10 mouse cellular contexts compared by ENCODE assay signal in the genomic region with DNA sequence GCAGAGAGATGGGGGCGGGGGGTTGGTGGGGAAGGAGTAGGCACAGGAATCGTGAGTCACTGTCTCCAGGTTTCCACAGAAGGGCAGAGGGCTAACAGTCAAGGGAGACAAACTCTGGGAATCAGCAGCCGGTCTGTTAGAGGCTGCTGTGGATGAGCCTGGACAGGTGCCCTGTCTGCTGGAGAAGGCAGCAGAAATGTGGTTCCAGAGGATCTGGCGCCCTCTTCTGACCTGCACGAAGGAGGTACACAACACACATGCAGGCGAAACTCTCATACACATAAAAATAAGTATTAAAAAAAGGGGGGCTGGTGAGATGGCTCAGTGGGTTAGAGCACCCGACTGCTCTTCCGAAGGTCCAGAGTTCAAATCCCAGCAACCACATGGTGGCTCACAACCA. TPM values are rescaled to one million over a fixed set of nuclear protein-coding genes. Genes with fewer than 3 reads are reported as not detected.
DNase-seq lines count a peak whose midpoint lies in the region; ATAC-seq lines count a peak whose summit lies in the region.
"Had no signal": no experiment of that assay in that cellular context is flagged by ENCODE, and none has a peak within 500 bp of the region (broad histone marks: within the 10 kb centered on the region; RNA-seq: fewer than 3 reads in every experiment).

No protein-coding gene starts in this region.

- no peak overlapping the region for H3K9ac ChIP-seq in heart, embryonic 11.5 days (ENCODE audit: low read depth, low read length)

- no peaks in the 10 kb centered on the region for H3K4me1 ChIP-seq in heart, embryonic 11.5 days (ENCODE audit: control insufficient read depth, insufficient read depth, low read length)

- ATAC-seq in heart, embryonic 11.5 days (replicated peaks; ENCODE audit: insufficient number of reproducible peaks, low FRiP score, low TSS enrichment) = no peak; the same call in 1 of the 2 replicates

- no peaks in the 10 kb centered on the region for H3K27me3 ChIP-seq in heart, embryonic 11.5 days (ENCODE audit: control insufficient read depth, insufficient read depth, low read length)

- no peaks in the 10 kb centered on the region for H3K9me3 ChIP-seq in heart, embryonic 11.5 days (replicated peaks; ENCODE audit: control insufficient read depth, low read length)

- 41% methylated on average over 8 of the region's 8 CpGs for WGBS in heart, embryonic 11.5 days (ENCODE audit: insufficient replicate concordance)

- H3K4me2 ChIP-seq in heart, embryonic 11.5 days = no peak overlapping the region

- H3K27ac ChIP-seq in heart, embryonic 11.5 days (ENCODE audit: low read depth, low read length) = no peak overlapping the region

- no peak overlapping the region for H3K4me3 ChIP-seq in heart, embryonic 11.5 days (ENCODE audit: low read depth, low read length)

- peak; percentile 8 for DNase-seq in heart, postnatal 4 days
- peak; percentile 38 for DNase-seq in 3T3-L1 (ENCODE audit: low read depth, low spot score)
- peak; percentile 26 for DNase-seq in adrenal gland, postnatal 10 days
- peak; percentile 13 for DNase-seq in kidney, postnatal 14 days
- DNase-seq in yolk sac, embryonic 10.5 days (ENCODE audit: low spot score) = peak; percentile 7
- DNase-seq in left cerebral cortex, adult 11 months (ENCODE audit: low spot score) = no peak
- no peak for DNase-seq in ovary, postnatal 14 days (ENCODE audit: low spot score)

- H3K36me3 ChIP-seq in heart, embryonic 11.5 days (ENCODE audit: control insufficient read depth, insufficient read depth, low read length) = no peaks in the 10 kb centered on the region

RNA-seq across cellular contexts. Expression of a gene that starts 13.3 kb away (rescaled TPM):
- total RNA-seq in heart, postnatal 4 days (2021) = not detected
- polyA plus RNA-seq in heart, embryonic 11.5 days (2014; fragmentation: Nextera tagmentation; extraction: Ambion mirVana) = not detected in 2 replicates
- not detected for total RNA-seq in adrenal gland, postnatal 10 days (2021)
- total RNA-seq: adrenal gland, adult 18-20 months; left cerebral cortex, postnatal 10 days had no signal

RNA-seq across cellular contexts. Expression of a gene that starts 27.9 kb away (rescaled TPM):
- total RNA-seq in heart, postnatal 4 days (2021) = not detected
- polyA plus RNA-seq in heart, embryonic 11.5 days (2014; fragmentation: Nextera tagmentation; extraction: Ambion mirVana) = not detected in 2 replicates
- total RNA-seq in adrenal gland, postnatal 10 days (2021) = not detected
- total RNA-seq: adrenal gland, adult 18-20 months; left cerebral cortex, postnatal 10 days had no signal

RNA-seq across cellular contexts. Expression of a gene that starts 55.5 kb away (rescaled TPM):
- total RNA-seq in heart, postnatal 4 days (2021) = 10 to 100 TPM; 29.1 to 29.4 TPM
- 51.3 and 53.0 TPM in 2 replicates for polyA plus RNA-seq in heart, embryonic 11.5 days (2014; fragmentation: Nextera tagmentation; extraction: Ambion mirVana)
- total RNA-seq in adrenal gland, postnatal 10 days (2021) = 10 to 100 TPM; 25.6 to 29.6 TPM

Comparison
In these comparisons a context has a peak if more than half of its experiments do, and no peak if none do; other contexts are left out.
1. DNase-seq: peak in heart, postnatal 4 days (single experiment), 3T3-L1 (single experiment), adrenal gland, postnatal 10 days (single experiment), kidney, postnatal 14 days (single experiment) and yolk sac, embryonic 10.5 days (single experiment); none in left cerebral cortex, adult 11 months (single experiment) and ovary, postnatal 14 days (single experiment).